Mouse (Mus musculus) bone marrow macrophage, adult 2 months (primary cell): ENCODE measurements around the gene Apom.

Source experiments
- CTCF ChIP-seq: IDR thresholded peaks from 2 replicates; pipeline ENCODE4 v1.5.1; 2012; ENCODE audit warnings: low read depth, mild to moderate bottlenecking, low read length, moderate library complexity
- POLR2A ChIP-seq: IDR thresholded peaks from 2 replicates; pipeline ENCODE4 v1.6.1; 2012; ENCODE audit warnings: mild to moderate bottlenecking, low read depth, low read length, borderline replicate concordance

GRCm38 (mm10) chr17:35178528-35178927 is 46.7 kb upstream of the Apom start:
- TF ChIP-seq CTCF, result peak; percentile 91
- no peak for TF ChIP-seq POLR2A
